Mouse (Mus musculus): ENCODE results near the gene Tmem129. TPM values are rescaled to one million over a fixed set of nuclear protein-coding genes. Genes with fewer than 3 reads are reported as not detected.

Gene Tmem129
- polyA plus RNA-seq, 2 experiments, result 17.4 to 19.4 TPM

GRCm38 (mm10) chr5:33609226-33609625, 49.0 kb downstream of the Tmem129 start:
- no peak overlapping the region for H3K27ac ChIP-seq
- no peak overlapping the region for H3K4me3 ChIP-seq (ENCODE audit: insufficient read depth in 1 of 2, low read depth in 2 of 2, low read length in 2 of 2)
- peaks cover 4% of the 10 kb centered on the region; the same call in 1 of the 2 replicates for H3K36me3 ChIP-seq (replicated peaks; ENCODE audit: control insufficient read depth, insufficient read depth, low read depth)
- H3K27me3 ChIP-seq (ENCODE audit: control insufficient read depth, insufficient read depth, low read length), result no peaks in the 10 kb centered on the region
- TF ChIP-seq EP300 (IDR thresholded peaks at IDR 0.05; ENCODE audit: low read depth) (no peak), CTCF (IDR thresholded peaks at IDR 0.05; ENCODE audit: low read depth) (no peak)
- H3K4me1 ChIP-seq (replicated peaks; ENCODE audit: control insufficient read depth in 2 of 2, insufficient read depth in 2 of 2, low read length in 1 of 2), result no peaks in the 10 kb centered on the region
- no peak overlapping the region for H3K4me2 ChIP-seq (ENCODE audit: low read depth)
- no peaks in the 10 kb centered on the region for H3K9me3 ChIP-seq (ENCODE audit: control insufficient read depth, low read length)
- 62% methylated on average over 1 of the region's 1 CpGs for WGBS (ENCODE audit: insufficient replicate concordance)
- ATAC-seq (ENCODE audit: insufficient read depth) (no peak), DNase-seq (ENCODE audit: low read depth in 3 of 3, low spot score in 3 of 3) (no peak)
- no peak overlapping the region for H3K9ac ChIP-seq (replicated peaks)

DNA sequence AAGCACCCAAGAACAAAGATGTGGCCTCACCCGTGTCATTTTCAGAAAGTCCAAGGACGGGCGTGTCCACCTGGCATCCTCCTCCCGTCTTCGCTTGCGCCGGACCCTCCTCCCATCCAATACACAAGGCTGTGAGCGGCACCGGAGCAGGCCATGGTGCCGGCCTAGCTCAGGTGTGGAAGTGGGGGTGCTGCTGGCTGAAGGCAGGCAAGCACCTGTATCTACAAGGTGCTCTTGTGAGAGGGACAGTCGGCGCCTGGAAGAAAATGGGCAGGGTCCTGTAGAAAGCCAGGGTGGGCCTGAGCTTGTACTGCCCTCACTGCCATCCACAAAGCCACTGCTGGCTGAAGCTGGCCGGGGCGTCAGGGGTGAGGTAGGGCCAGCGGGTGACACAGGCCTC, 50.8 kb downstream of the Tmem129 start:
- H3K36me3 ChIP-seq (replicated peaks; ENCODE audit: control insufficient read depth, insufficient read depth, low read depth), result peaks cover 4% of the 10 kb centered on the region; the same call in 1 of the 2 replicates

DNA sequence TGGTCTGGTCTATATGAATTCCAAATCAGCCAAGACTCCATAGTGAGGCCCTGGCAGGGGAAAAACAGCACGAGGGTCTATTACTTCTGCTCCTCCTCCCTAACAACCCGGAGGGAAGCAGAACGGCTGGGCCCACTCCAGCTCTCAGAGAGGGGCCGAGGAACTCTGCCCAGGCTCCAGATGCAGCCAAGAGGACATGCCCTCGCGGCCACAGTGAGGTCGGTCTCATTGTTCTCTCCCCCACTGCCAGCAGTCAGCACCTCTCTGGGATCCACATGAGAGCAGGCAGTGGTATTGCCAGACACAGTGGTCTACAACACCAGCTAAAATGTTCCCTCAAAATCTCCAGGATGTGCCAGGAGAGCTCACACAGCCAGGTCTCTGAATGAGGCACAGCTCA, 51.6 kb downstream of the Tmem129 start:
- 73% methylated on average over 7 of the region's 7 CpGs for WGBS (ENCODE audit: insufficient replicate concordance)
- Histone ChIP-seq H3K27me3 (ENCODE audit: control insufficient read depth, insufficient read depth, low read length) (no peaks in the 10 kb centered on the region), H3K9ac (replicated peaks) (no peak overlapping the region), H3K27ac (no peak overlapping the region), H3K36me3 (replicated peaks; ENCODE audit: control insufficient read depth, insufficient read depth, low read depth) (peaks cover 4% of the 10 kb centered on the region; the same call in 1 of the 2 replicates), H3K4me2 (ENCODE audit: low read depth) (no peak overlapping the region), H3K4me1 (replicated peaks; ENCODE audit: control insufficient read depth in 2 of 2, insufficient read depth in 2 of 2, low read length in 1 of 2) (no peaks in the 10 kb centered on the region), H3K9me3 (ENCODE audit: control insufficient read depth, low read length) (no peaks in the 10 kb centered on the region), H3K4me3 (ENCODE audit: insufficient read depth in 1 of 2, low read depth in 2 of 2, low read length in 2 of 2) (no peak overlapping the region)
- TF ChIP-seq EP300 (IDR thresholded peaks at IDR 0.05; ENCODE audit: low read depth), result no peak
- ATAC-seq (ENCODE audit: insufficient read depth) (no peak), DNase-seq (ENCODE audit: low read depth in 3 of 3, low spot score in 3 of 3) (no peak)

More for the DNA sequence above, 50.8 kb downstream of the Tmem129 start:
- Histone ChIP-seq H3K4me1 (replicated peaks; ENCODE audit: control insufficient read depth in 2 of 2, insufficient read depth in 2 of 2, low read length in 1 of 2) (no peaks in the 10 kb centered on the region), H3K4me3 (ENCODE audit: insufficient read depth in 1 of 2, low read depth in 2 of 2, low read length in 2 of 2) (no peak overlapping the region), H3K9me3 (ENCODE audit: control insufficient read depth, low read length) (no peaks in the 10 kb centered on the region), H3K27ac (no peak overlapping the region), H3K4me2 (ENCODE audit: low read depth) (no peak overlapping the region), H3K27me3 (ENCODE audit: control insufficient read depth, insufficient read depth, low read length) (no peaks in the 10 kb centered on the region), H3K9ac (replicated peaks) (no peak overlapping the region)
- no peak for ATAC-seq (ENCODE audit: insufficient read depth)
- WGBS (ENCODE audit: insufficient replicate concordance), result 91% methylated on average over 15 of the region's 15 CpGs
- TF ChIP-seq EP300 (IDR thresholded peaks at IDR 0.05; ENCODE audit: low read depth) (no peak), CTCF (IDR thresholded peaks at IDR 0.05; ENCODE audit: low read depth) (no peak)
- DNase-seq (ENCODE audit: low read depth in 3 of 3, low spot score in 3 of 3), result no peak

GRCm38 (mm10) chr5:33605314-33605713, 52.9 kb downstream of the Tmem129 start:
- Histone ChIP-seq H3K36me3 (replicated peaks; ENCODE audit: control insufficient read depth, insufficient read depth, low read depth) (peaks cover 4% of the 10 kb centered on the region; the same call in 1 of the 2 replicates), H3K4me1 (replicated peaks; ENCODE audit: control insufficient read depth in 2 of 2, insufficient read depth in 2 of 2, low read length in 1 of 2) (no peaks in the 10 kb centered on the region), H3K27ac (no peak overlapping the region), H3K9me3 (ENCODE audit: control insufficient read depth, low read length) (no peaks in the 10 kb centered on the region), H3K4me2 (ENCODE audit: low read depth) (no peak overlapping the region), H3K9ac (replicated peaks) (no peak overlapping the region), H3K27me3 (ENCODE audit: control insufficient read depth, insufficient read depth, low read length) (no peaks in the 10 kb centered on the region), H3K4me3 (ENCODE audit: insufficient read depth in 1 of 2, low read depth in 2 of 2, low read length in 2 of 2) (no peak overlapping the region)
- no peak for ATAC-seq (ENCODE audit: insufficient read depth)
- DNase-seq (ENCODE audit: low read depth in 3 of 3, low spot score in 3 of 3), result no peak
- TF ChIP-seq CTCF (IDR thresholded peaks at IDR 0.05; ENCODE audit: low read depth) (no peak), EP300 (IDR thresholded peaks at IDR 0.05; ENCODE audit: low read depth) (no peak)
- WGBS (ENCODE audit: insufficient replicate concordance), result 67% methylated on average over 5 of the region's 5 CpGs

Other genes with a start within 250 kb of the Tmem129 start
- not detected in 2 replicates for gene Nkx1-1, start 224.4 kb downstream of the Tmem129 start, polyA plus RNA-seq (2012; rRNA removed)
- gene Nkx1-1, start 224.4 kb downstream of the Tmem129 start, polyA plus RNA-seq (2014; fragmentation: Nextera tagmentation; extraction: Ambion mirVana), result not detected in 2 replicates
- 7.3 and 7.9 TPM in 2 replicates for gene Fam53a, start 28.8 kb downstream of the Tmem129 start, polyA plus RNA-seq (2012; rRNA removed)
- gene Fam53a, start 28.8 kb downstream of the Tmem129 start, polyA plus RNA-seq (2014; fragmentation: Nextera tagmentation; extraction: Ambion mirVana), result 17.9 and 21.9 TPM in 2 replicates
- gene Gm9903, start 28.5 kb downstream of the Tmem129 start, polyA plus RNA-seq (2012; rRNA removed), result 0.06 and 0.18 TPM in 2 replicates
- not detected in 2 replicates for gene Gm9903, start 28.5 kb downstream of the Tmem129 start, polyA plus RNA-seq (2014; fragmentation: Nextera tagmentation; extraction: Ambion mirVana)
- 97.1 and 155 TPM in 2 replicates for gene Slbp, start 5.8 kb downstream of the Tmem129 start, polyA plus RNA-seq (2012; rRNA removed)
- gene Slbp, start 5.8 kb downstream of the Tmem129 start, polyA plus RNA-seq (2014; fragmentation: Nextera tagmentation; extraction: Ambion mirVana), result 290 and 309 TPM in 2 replicates
- 50.4 and 69.1 TPM in 2 replicates for gene Tacc3, start 288 bp downstream of the Tmem129 start, polyA plus RNA-seq (2012; rRNA removed)
- 138 and 152 TPM in 2 replicates for gene Tacc3, start 288 bp downstream of the Tmem129 start, polyA plus RNA-seq (2014; fragmentation: Nextera tagmentation; extraction: Ambion mirVana)
- gene Fgfr3, start 63.3 kb upstream of the Tmem129 start, polyA plus RNA-seq (2012; rRNA removed), result 3.9 and 4.5 TPM in 2 replicates
- gene Fgfr3, start 63.3 kb upstream of the Tmem129 start, polyA plus RNA-seq (2014; fragmentation: Nextera tagmentation; extraction: Ambion mirVana), result 1.2 and 1.8 TPM in 2 replicates
- 7.9 TPM in 2 replicates for gene Letm1, start 124.4 kb upstream of the Tmem129 start, polyA plus RNA-seq (2012; rRNA removed)
- gene Letm1, start 124.4 kb upstream of the Tmem129 start, polyA plus RNA-seq (2014; fragmentation: Nextera tagmentation; extraction: Ambion mirVana), result 13.4 and 18.4 TPM in 2 replicates
- gene Nsd2, start 162.3 kb upstream of the Tmem129 start, polyA plus RNA-seq (2012; rRNA removed), result 14.2 and 26.7 TPM in 2 replicates
- gene Nsd2, start 162.3 kb upstream of the Tmem129 start, polyA plus RNA-seq (2014; fragmentation: Nextera tagmentation; extraction: Ambion mirVana), result 27.8 and 30.1 TPM in 2 replicates